Mouse (Mus musculus): ENCODE measurements around the gene Apbb1ip. TPM values are rescaled to one million over a fixed set of nuclear protein-coding genes. Genes with fewer than 3 reads are reported as not detected.

The Apbb1ip gene
- polyA plus RNA-seq, 2 experiments = 2.3 to 2.6 TPM

DNA sequence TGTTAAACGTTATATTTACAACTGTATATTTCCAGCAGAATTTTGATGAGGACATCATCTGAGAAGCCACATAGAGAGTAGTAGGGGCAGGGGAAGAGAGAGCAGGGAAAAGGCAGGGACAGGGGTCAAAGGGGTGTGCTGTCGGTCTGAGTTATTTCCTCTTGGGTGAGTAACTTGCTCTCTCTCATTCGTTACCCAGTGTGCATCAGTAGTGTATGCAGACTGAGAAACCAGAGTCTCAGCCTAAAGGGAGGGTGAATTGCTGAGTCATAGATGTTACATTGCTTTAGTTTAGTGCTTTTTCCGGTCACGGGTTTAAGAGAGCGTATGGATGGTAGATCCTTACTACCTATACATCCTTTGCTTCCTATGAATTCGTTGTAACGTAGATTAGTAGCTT lies 37.6 kb downstream of the Apbb1ip start:
- no peak for TF ChIP-seq POLR2A (IDR thresholded peaks at IDR 0.05; ENCODE audit: borderline replicate concordance, extremely low read depth, insufficient read depth, insufficient read length)
- ATAC-seq (ENCODE audit: low FRiP score, low read depth) (no peak), DNase-seq (ENCODE audit: low spot score) (no peak)
- Histone ChIP-seq H3K27me3 (ENCODE audit: control insufficient read depth, insufficient read depth, low read length) (no peaks in the 10 kb centered on the region), H3K9me3 (ENCODE audit: control insufficient read depth, low read length) (no peaks in the 10 kb centered on the region), H3K9ac (ENCODE audit: low read depth, low read length, severe bottlenecking) (no peak overlapping the region), H3K36me3 (ENCODE audit: control insufficient read depth, insufficient read depth, low read length) (no peaks in the 10 kb centered on the region), H3K4me1 (ENCODE audit: control insufficient read depth, insufficient read depth, low read length) (no peaks in the 10 kb centered on the region), H3K4me3 (replicated peaks; ENCODE audit: low read length) (no peak overlapping the region), H3K27ac (replicated peaks; ENCODE audit: low read depth, low read length) (no peak overlapping the region), H3K4me2 (replicated peaks; ENCODE audit: low read depth, low read length, severe bottlenecking) (no peak overlapping the region)
- 84% methylated on average over 8 of the region's 8 CpGs for WGBS

DNA sequence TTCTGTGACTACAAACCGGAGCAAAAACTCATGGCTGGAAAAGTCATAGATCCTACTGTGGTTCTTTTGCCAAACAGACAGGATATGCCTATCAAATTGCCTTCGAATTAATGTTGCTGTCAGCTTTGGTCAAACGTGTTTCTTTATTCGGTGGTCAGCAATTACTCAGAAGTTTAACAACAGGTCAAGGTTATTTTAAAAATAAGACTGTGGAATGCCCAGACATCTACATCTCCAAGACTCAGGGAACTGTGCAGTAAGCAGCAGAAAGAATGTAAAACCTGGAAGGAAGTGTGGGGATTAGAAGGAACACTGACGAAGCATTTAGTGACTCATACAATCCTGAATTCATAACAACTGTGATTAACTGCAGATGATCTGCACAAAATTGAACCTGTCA lies 40.0 kb downstream of the Apbb1ip start:
- 69% methylated on average over 5 of the region's 5 CpGs for WGBS
- no peak for ATAC-seq (ENCODE audit: low FRiP score, low read depth)
- DNase-seq (ENCODE audit: low spot score) = no peak
- Histone ChIP-seq H3K9ac (ENCODE audit: low read depth, low read length, severe bottlenecking) (no peak overlapping the region), H3K27ac (replicated peaks; ENCODE audit: low read depth, low read length) (no peak overlapping the region), H3K27me3 (ENCODE audit: control insufficient read depth, insufficient read depth, low read length) (no peaks in the 10 kb centered on the region), H3K4me2 (replicated peaks; ENCODE audit: low read depth, low read length, severe bottlenecking) (no peak overlapping the region), H3K9me3 (ENCODE audit: control insufficient read depth, low read length) (no peaks in the 10 kb centered on the region), H3K36me3 (ENCODE audit: control insufficient read depth, insufficient read depth, low read length) (no peaks in the 10 kb centered on the region), H3K4me1 (ENCODE audit: control insufficient read depth, insufficient read depth, low read length) (no peaks in the 10 kb centered on the region), H3K4me3 (replicated peaks; ENCODE audit: low read length) (no peak overlapping the region)
- no peak for TF ChIP-seq POLR2A (IDR thresholded peaks at IDR 0.05; ENCODE audit: borderline replicate concordance, extremely low read depth, insufficient read depth, insufficient read length)

DNA sequence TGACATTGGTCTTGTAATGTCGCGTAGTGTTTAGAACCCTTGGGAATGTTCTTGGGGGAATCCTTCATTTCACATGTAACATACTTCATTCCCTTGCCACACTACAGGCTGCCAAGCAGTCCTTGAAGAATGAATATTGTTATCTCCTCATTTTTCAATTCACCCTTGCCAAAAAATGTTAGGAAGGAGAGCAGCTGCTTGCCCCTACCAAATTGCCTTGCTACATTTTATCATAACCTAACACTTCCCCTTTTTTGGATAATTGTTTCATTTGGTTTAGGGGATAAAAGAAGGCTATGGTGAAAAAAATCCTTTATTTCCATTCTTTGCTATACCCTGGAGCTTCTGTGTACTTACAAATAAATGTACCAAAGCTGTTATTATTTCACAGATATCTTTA lies 41.8 kb downstream of the Apbb1ip start:
- no peaks in the 10 kb centered on the region for H3K9me3 ChIP-seq (ENCODE audit: control insufficient read depth, low read length)
- ATAC-seq (ENCODE audit: low FRiP score, low read depth) (no peak), DNase-seq (ENCODE audit: low spot score) (no peak)
- no peaks in the 10 kb centered on the region for H3K4me1 ChIP-seq (ENCODE audit: control insufficient read depth, insufficient read depth, low read length)
- WGBS = 94% methylated on average over 2 of the region's 2 CpGs
- no peak overlapping the region for H3K4me2 ChIP-seq (replicated peaks; ENCODE audit: low read depth, low read length, severe bottlenecking)
- TF ChIP-seq POLR2A (IDR thresholded peaks at IDR 0.05; ENCODE audit: borderline replicate concordance, extremely low read depth, insufficient read depth, insufficient read length) = no peak
- no peak overlapping the region for H3K27ac ChIP-seq (replicated peaks; ENCODE audit: low read depth, low read length)
- H3K4me3 ChIP-seq (replicated peaks; ENCODE audit: low read length) = no peak overlapping the region
- H3K27me3 ChIP-seq (ENCODE audit: control insufficient read depth, insufficient read depth, low read length) = no peaks in the 10 kb centered on the region
- no peak overlapping the region for H3K9ac ChIP-seq (ENCODE audit: low read depth, low read length, severe bottlenecking)
- no peaks in the 10 kb centered on the region for H3K36me3 ChIP-seq (ENCODE audit: control insufficient read depth, insufficient read depth, low read length)

DNA sequence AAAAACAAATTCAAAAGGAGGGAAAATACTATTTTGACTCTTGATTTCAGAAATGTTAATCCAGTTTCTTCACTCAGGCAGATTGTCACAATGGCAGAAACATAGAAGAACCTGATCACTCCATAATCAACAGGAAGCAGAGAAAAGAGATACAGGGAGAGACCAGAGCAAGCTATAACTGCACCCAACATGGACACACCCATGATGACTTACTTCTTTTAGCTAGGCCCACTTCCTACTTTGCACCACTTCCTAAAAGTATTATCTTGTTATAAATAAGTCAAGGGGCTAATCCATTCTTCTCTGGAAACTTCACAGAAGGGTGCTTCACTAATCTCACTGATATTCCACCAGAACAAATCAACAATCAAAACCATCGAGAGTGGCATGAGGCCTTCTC lies 42.3 kb downstream of the Apbb1ip start:
- no peak overlapping the region for H3K27ac ChIP-seq (replicated peaks; ENCODE audit: low read depth, low read length)

DNA sequence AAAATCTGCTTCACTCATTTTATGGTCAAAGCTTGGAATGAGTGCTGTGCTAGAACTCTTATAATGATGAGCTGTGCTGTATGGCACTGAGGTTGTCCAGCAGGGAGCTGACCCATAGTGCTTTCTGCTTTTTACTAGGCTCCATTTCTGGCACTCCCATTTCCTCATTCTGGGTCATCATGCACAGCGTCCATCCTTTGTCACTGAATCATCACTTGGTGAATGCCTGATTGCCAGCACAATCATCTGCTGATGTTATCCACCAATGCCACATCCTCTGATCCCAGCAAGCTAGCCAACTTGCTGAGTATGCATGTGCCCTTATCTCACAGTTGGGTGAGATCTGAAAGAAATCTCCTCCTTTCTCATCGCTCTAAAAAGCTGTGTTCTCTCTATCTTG lies 48.4 kb downstream of the Apbb1ip start:
- DNase-seq (ENCODE audit: low spot score) = no peak
- TF ChIP-seq POLR2A (IDR thresholded peaks at IDR 0.05; ENCODE audit: borderline replicate concordance, extremely low read depth, insufficient read depth, insufficient read length) = no peak
- WGBS = 77% methylated on average over 2 of the region's 2 CpGs

More for the DNA sequence above, 42.3 kb downstream of the Apbb1ip start:
- no peak overlapping the region for H3K9ac ChIP-seq (ENCODE audit: low read depth, low read length, severe bottlenecking)
- no peak for TF ChIP-seq POLR2A (IDR thresholded peaks at IDR 0.05; ENCODE audit: borderline replicate concordance, extremely low read depth, insufficient read depth, insufficient read length)
- no peak for ATAC-seq (ENCODE audit: low FRiP score, low read depth)
- no peaks in the 10 kb centered on the region for H3K27me3 ChIP-seq (ENCODE audit: control insufficient read depth, insufficient read depth, low read length)
- no peaks in the 10 kb centered on the region for H3K4me1 ChIP-seq (ENCODE audit: control insufficient read depth, insufficient read depth, low read length)
- no peaks in the 10 kb centered on the region for H3K36me3 ChIP-seq (ENCODE audit: control insufficient read depth, insufficient read depth, low read length)
- WGBS = 77% methylated on average over 1 of the region's 1 CpGs
- no peaks in the 10 kb centered on the region for H3K9me3 ChIP-seq (ENCODE audit: control insufficient read depth, low read length)
- H3K4me3 ChIP-seq (replicated peaks; ENCODE audit: low read length) = no peak overlapping the region
- DNase-seq (ENCODE audit: low spot score) = no peak
- no peak overlapping the region for H3K4me2 ChIP-seq (replicated peaks; ENCODE audit: low read depth, low read length, severe bottlenecking)

DNA sequence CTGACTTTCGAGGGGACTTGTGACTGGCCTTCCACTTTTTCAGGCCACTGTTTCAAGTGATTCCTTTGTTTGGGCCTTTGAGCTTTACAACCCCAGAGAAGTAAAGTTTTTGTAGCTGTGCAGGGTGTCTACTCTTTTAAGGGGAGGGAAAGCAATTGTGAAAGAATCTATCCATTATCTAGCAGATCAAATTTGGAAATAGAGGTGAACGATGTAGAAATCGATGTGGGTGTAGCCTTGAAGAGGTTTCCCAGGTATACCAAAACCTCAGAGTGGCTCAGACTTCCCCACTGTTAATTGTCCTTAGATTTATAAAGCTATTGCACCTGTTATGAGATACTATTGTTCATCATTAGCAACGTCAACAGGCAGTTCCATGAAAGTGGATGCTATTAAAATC lies 71.6 kb downstream of the Apbb1ip start:
- Histone ChIP-seq H3K27me3 (ENCODE audit: control insufficient read depth, insufficient read depth, low read length) (no peaks in the 10 kb centered on the region), H3K9ac (ENCODE audit: low read depth, low read length, severe bottlenecking) (no peak overlapping the region), H3K36me3 (ENCODE audit: control insufficient read depth, insufficient read depth, low read length) (no peaks in the 10 kb centered on the region), H3K4me1 (ENCODE audit: control insufficient read depth, insufficient read depth, low read length) (no peaks in the 10 kb centered on the region), H3K27ac (replicated peaks; ENCODE audit: low read depth, low read length) (no peak overlapping the region), H3K4me2 (replicated peaks; ENCODE audit: low read depth, low read length, severe bottlenecking) (no peak overlapping the region), H3K4me3 (replicated peaks; ENCODE audit: low read length) (no peak overlapping the region), H3K9me3 (ENCODE audit: control insufficient read depth, low read length) (no peaks in the 10 kb centered on the region)
- TF ChIP-seq POLR2A (IDR thresholded peaks at IDR 0.05; ENCODE audit: borderline replicate concordance, extremely low read depth, insufficient read depth, insufficient read length) = no peak
- DNase-seq (ENCODE audit: low spot score) = no peak
- no peak for ATAC-seq (ENCODE audit: low FRiP score, low read depth)
- 85% methylated on average over 4 of the region's 4 CpGs for whole genome bisulfite sequencing

More for the DNA sequence above, 48.4 kb downstream of the Apbb1ip start:
- Histone ChIP-seq H3K27me3 (ENCODE audit: control insufficient read depth, insufficient read depth, low read length) (no peaks in the 10 kb centered on the region), H3K4me2 (replicated peaks; ENCODE audit: low read depth, low read length, severe bottlenecking) (no peak overlapping the region), H3K4me1 (ENCODE audit: control insufficient read depth, insufficient read depth, low read length) (no peaks in the 10 kb centered on the region), H3K9me3 (ENCODE audit: control insufficient read depth, low read length) (no peaks in the 10 kb centered on the region), H3K9ac (ENCODE audit: low read depth, low read length, severe bottlenecking) (no peak overlapping the region), H3K4me3 (replicated peaks; ENCODE audit: low read length) (no peak overlapping the region), H3K36me3 (ENCODE audit: control insufficient read depth, insufficient read depth, low read length) (no peaks in the 10 kb centered on the region), H3K27ac (replicated peaks; ENCODE audit: low read depth, low read length) (no peak overlapping the region)
- ATAC-seq (ENCODE audit: low FRiP score, low read depth) = no peak

Measured in limb, embryonic 14.5 days (tissue).